Mouse (Mus musculus) ES-Bruce4 (cell line): ENCODE results near the gene Map3k19.
A peak's percentile ranks its signal among the peaks of the same experiment; 100 is the strongest.

ENCODE experiments used
- CTCF ChIP-seq: IDR thresholded peaks from one replicate; pipeline ENCODE4 v1.8.1; 2011; ENCODE audit warnings: low read depth, low read length
- EP300 ChIP-seq: IDR thresholded peaks from 2 replicates; pipeline ENCODE4 v1.6.1; 2011; ENCODE audit warnings: low read depth, low read length; ENCODE audit not compliant: insufficient read depth
- POLR2A ChIP-seq: IDR thresholded peaks from one replicate; pipeline ENCODE4 v1.8.1; 2011; ENCODE audit warnings: low read length; ENCODE audit not compliant: insufficient read depth

- TF ChIP-seq POLR2A = no peak
- no peak for TF ChIP-seq CTCF
- peak; percentile 90 for TF ChIP-seq EP300
Observed at GRCm38 (mm10) chr1:127783862-127784261, 71.0 kb downstream of the Map3k19 start.
